Mouse (Mus musculus) neural tube, embryonic 12.5 days (tissue): Measurements from ENCODE around the gene Med29. TPM values are rescaled to one million over a fixed set of nuclear protein-coding genes. Genes with fewer than 3 reads are reported as not detected.
A peak's percentile ranks its signal among the peaks of the same experiment; 100 is the strongest.

ENCODE experiments used
- ATAC-seq: fragments of 200-750 bp; cut with Nextera tagmentation; 2 replicates; pipeline ENCODE4 v1.8.0; 2017; ENCODE audit warnings: low read depth, mild to moderate bottlenecking, moderate TSS enrichment, moderate library complexity; ENCODE audit not compliant: low FRiP score
- H3K27ac ChIP-seq: fragments of 300-500 bp; sonication (generic); 2 replicates; pipeline ENCODE4 v1.5.1; 2016
- H3K27me3 ChIP-seq: fragments of 300-500 bp; sonication (generic); replicated peaks from 2 replicates; pipeline ENCODE4 v1.6.1; 2016; ENCODE audit warnings: mild to moderate bottlenecking
- H3K36me3 ChIP-seq: fragments of 300-500 bp; sonication (generic); 2 replicates; pipeline ENCODE4 v1.6.1; 2016; ENCODE audit warnings: mild to moderate bottlenecking
- H3K4me1 ChIP-seq: fragments of 300-500 bp; sonication (generic); 2 replicates; pipeline ENCODE4 v1.6.1; 2016
- H3K4me2 ChIP-seq: fragments of 300-500 bp; sonication (generic); replicated peaks from 2 replicates; pipeline ENCODE4 v1.6.1; 2016; ENCODE audit warnings: mild to moderate bottlenecking
- H3K4me3 ChIP-seq: fragments of 300-500 bp; sonication (generic); 2 replicates; pipeline ENCODE4 v1.5.1; 2016
- H3K9ac ChIP-seq: fragments of 300-500 bp; sonication (generic); 2 replicates; pipeline ENCODE4 v1.6.1; 2016; ENCODE audit warnings: mild to moderate bottlenecking
- H3K9me3 ChIP-seq: fragments of 300-500 bp; sonication (generic); 2 replicates; pipeline ENCODE4 v1.6.1; 2016; ENCODE audit warnings: mild to moderate bottlenecking
- WGBS: fragments of 180-500 bp; shearing (Covaris S2); methylation state at CpG from one replicate; pipeline ENCODE4 v1.1.7; 2016; 5-methylcytosine and 5-hydroxymethylcytosine counted together
- polyA plus RNA-seq: library from polyadenylated mRNA; unstranded; fragments of >200 nt; fragmentation: Nextera tagmentation; extraction: Ambion mirVana; gene quantifications from 2 replicates; pipeline ENCODE4 v1.2.1, GENCODE M21; 2016

Med29 gene
- polyA plus RNA-seq, 1 experiment from 2014 or later = 42.9 TPM

GRCm38 (mm10) chr7:28423018-28423417 is 30.5 kb upstream of the Med29 start:
- 93% methylated on average over 1 of the region's 1 CpGs for WGBS
- Histone ChIP-seq H3K4me2 (no peak overlapping the region), H3K9ac (no peak overlapping the region), H3K4me3 (no peak overlapping the region), H3K36me3 (peaks cover 56% of the 10 kb centered on the region), H3K9me3 (no peaks in the 10 kb centered on the region), H3K27ac (no peak overlapping the region), H3K27me3 (no peaks in the 10 kb centered on the region), H3K4me1 (no peaks in the 10 kb centered on the region)
- ATAC-seq = no peak

GRCm38 (mm10) chr7:28419416-28419815 is 26.9 kb upstream of the Med29 start:
- H3K4me2 ChIP-seq = no peak overlapping the region
- no peak for ATAC-seq
- H3K9me3 ChIP-seq = no peaks in the 10 kb centered on the region
- H3K36me3 ChIP-seq = peaks cover 80% of the 10 kb centered on the region
- H3K4me3 ChIP-seq = no peak overlapping the region
- 100% methylated on average over 2 of the region's 2 CpGs for WGBS
- no peaks in the 10 kb centered on the region for H3K27me3 ChIP-seq
- H3K9ac ChIP-seq = no peak overlapping the region
- no peak overlapping the region for H3K27ac ChIP-seq
- no peaks in the 10 kb centered on the region for H3K4me1 ChIP-seq

DNA sequence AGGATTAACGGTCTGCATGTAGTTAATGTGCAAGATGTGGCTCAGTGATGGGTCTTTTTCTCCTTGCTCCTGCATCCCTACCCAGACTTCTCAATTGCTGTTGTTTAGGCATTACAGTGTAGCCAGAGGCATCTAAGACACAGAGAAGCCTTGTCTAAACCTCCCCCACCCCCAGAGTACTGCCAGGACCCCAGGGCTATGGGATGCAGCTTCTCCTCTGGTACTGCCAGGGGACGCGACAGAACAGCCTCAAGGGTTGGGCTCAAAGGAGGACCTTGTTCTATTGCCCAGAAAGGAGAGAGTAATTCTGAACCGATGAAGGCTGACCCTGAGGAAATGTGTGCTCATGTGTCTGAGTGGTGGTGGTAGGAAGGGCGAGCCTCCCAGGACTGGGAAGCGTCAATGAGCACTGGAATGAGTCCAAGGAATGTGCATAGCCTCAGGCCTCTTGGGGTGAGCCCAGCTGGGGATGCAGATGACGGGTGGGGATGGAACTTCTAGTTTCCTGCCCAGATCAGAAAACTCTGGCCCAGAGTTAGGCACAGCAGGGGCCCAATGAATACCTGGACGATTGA is 25.7 kb upstream of the Med29 start:
- no peak for ATAC-seq
- Histone ChIP-seq H3K27ac (no peak overlapping the region), H3K9ac (no peak overlapping the region), H3K4me2 (no peak overlapping the region), H3K36me3 (peaks cover 87% of the 10 kb centered on the region), H3K4me1 (no peaks in the 10 kb centered on the region), H3K27me3 (no peaks in the 10 kb centered on the region), H3K9me3 (no peaks in the 10 kb centered on the region), H3K4me3 (no peak overlapping the region)
- 85% methylated on average over 8 of the region's 8 CpGs for WGBS

DNA sequence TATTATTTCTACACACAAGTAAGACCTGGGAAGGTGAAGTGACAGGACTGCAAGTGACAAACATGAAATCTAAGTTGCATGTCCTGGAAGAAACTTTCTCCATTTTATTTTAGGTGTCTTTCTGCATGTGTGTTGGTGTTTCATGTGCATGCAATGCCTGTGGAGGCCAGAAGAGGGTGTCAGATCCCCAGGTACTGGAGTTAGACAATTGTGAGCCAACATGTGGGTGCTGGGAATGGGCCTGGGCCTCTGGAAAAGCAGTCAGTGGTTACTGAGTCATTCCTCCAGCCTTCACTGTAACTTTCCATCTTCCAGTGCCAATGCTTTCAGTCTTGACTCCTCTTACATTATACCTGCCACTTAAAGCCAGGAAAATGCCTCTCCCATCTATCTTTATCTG is 24.9 kb upstream of the Med29 start:
- Histone ChIP-seq H3K4me1 (no peaks in the 10 kb centered on the region), H3K36me3 (peaks cover 87% of the 10 kb centered on the region), H3K4me3 (no peak overlapping the region), H3K27ac (no peak overlapping the region), H3K9ac (no peak overlapping the region), H3K27me3 (no peaks in the 10 kb centered on the region), H3K4me2 (no peak overlapping the region), H3K9me3 (no peaks in the 10 kb centered on the region)
- ATAC-seq = no peak

DNA sequence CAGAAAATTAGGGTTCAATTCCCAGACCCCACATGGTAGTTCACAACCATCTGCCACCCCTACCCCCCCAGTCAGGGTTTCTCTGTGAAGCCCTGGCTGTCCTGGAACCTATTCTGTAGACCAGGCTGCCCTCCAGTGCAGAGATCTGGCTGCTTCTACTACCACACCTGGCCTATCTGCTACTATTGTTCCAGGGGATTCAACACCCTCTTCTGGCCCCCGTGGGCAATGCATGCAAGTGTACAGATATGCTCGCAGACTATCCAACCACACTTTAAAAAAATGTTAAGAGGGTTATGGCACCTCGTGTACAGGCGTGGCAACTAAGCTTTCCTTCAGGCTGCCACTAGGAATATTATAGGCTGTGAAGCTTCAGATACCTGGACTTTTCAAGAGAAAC is 20.3 kb upstream of the Med29 start:
- Histone ChIP-seq H3K36me3 (peaks cover 80% of the 10 kb centered on the region), H3K27me3 (no peaks in the 10 kb centered on the region), H3K4me2 (no peak overlapping the region), H3K4me3 (no peak overlapping the region), H3K9ac (no peak overlapping the region), H3K9me3 (no peaks in the 10 kb centered on the region), H3K27ac (no peak overlapping the region), H3K4me1 (no peaks in the 10 kb centered on the region)
- WGBS = 90% methylated on average over 4 of the region's 4 CpGs
- ATAC-seq = no peak

DNA sequence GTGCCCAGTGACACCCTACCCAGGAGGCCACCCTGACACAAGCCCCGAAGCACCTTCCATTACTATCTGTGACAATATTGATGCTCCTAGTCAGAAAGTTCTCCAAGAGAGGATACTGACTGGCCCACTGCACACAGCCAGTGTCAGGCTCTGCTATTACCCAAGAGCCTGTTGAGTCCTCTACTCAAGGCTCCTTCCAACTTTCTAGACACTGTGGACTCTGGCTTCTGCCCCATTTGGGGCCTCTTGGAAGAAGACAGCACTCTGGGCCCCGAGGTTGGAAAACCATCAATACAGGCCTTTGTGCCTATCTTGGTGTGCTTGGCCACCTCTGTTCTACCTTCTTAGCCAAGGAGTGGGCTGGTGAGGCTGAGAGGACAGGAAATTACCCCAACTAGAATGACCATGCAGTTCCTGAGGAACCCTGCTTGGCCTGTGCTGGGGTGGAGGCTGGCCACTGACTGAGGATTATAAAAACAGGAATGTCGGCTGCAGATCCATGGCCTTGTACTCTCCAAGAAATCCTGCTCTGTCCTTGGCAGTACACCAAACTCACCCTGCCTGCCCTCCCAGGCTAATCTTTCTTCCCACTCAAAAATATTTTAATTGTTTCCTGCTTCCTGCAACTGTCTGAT is 18.4 kb upstream of the Med29 start:
- Histone ChIP-seq H3K9ac (no peak overlapping the region), H3K27ac (no peak overlapping the region), H3K9me3 (no peaks in the 10 kb centered on the region), H3K4me2 (no peak overlapping the region), H3K27me3 (no peaks in the 10 kb centered on the region), H3K36me3 (peaks cover 84% of the 10 kb centered on the region), H3K4me1 (no peaks in the 10 kb centered on the region), H3K4me3 (no peak overlapping the region)
- 90% methylated on average over 3 of the region's 3 CpGs for WGBS
- no peak for ATAC-seq

DNA sequence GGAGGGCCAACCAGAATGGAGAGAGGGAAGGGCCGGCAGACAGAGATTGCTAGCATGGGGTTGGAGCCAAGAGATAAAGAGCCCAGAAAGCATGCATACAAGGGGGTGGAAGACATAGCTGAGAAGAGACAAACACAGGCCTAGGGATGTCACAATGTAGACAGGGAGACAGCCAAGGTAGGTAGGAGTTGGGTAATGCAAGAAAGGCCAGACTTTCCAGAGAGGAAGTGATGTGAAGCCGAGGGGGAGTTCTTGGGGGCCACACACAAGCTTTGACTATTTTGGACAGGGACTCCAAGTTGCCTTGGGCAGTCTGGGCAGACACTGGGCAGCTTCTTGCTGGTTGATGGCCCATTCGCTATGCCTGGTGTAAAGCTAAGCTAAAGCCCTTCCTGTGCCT is 9.4 kb upstream of the Med29 start:
- Histone ChIP-seq H3K4me1 (no peaks in the 10 kb centered on the region), H3K4me2 (no peak overlapping the region), H3K9me3 (no peaks in the 10 kb centered on the region), H3K4me3 (no peak overlapping the region), H3K27me3 (no peaks in the 10 kb centered on the region), H3K36me3 (peaks cover 94% of the 10 kb centered on the region), H3K9ac (no peak overlapping the region), H3K27ac (no peak overlapping the region)
- ATAC-seq = no peak
- 85% methylated on average over 3 of the region's 3 CpGs for WGBS

GRCm38 (mm10) chr7:28401030-28401429 is 8.5 kb upstream of the Med29 start:
- Histone ChIP-seq H3K27me3 (no peaks in the 10 kb centered on the region), H3K4me2 (no peak overlapping the region), H3K36me3 (peaks cover 94% of the 10 kb centered on the region), H3K9ac (no peak overlapping the region), H3K4me3 (no peak overlapping the region), H3K9me3 (no peaks in the 10 kb centered on the region), H3K4me1 (no peaks in the 10 kb centered on the region), H3K27ac (no peak overlapping the region)
- 88% methylated on average over 1 of the region's 1 CpGs for WGBS
- no peak for ATAC-seq

DNA sequence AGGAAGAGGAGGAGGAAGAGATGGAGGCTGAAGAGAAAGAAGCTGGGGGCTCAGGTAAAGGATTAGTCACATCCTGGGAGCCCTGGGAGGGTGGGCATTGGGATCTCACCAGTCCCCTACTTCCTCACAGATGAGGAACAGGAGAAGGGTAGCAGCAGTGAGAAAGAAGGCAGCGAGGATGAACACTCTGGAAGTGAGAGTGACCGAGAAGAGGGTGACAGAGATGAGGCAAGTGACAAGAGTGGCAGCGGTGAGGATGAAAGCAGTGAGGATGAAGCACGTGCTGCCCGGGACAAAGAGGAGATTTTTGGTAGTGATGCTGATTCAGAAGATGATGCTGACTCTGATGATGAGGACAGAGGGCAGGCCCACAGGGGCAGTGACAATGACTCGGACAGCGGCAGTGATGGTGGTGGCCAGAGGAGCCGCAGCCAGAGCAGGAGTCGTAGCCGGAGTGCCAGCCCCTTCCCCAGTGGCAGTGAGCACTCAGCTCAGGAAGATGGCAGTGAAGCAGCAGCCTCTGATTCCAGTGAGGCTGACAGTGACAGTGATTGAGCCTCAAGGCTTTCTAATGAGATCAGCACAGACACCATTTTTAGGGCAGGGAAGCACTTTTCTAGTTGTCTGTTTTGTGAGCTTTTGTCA is 6.3 kb upstream of the Med29 start:
- peaks cover 85% of the 10 kb centered on the region for H3K36me3 ChIP-seq

GRCm38 (mm10) chr7:28398000-28398399 is 5.5 kb upstream of the Med29 start:
- Histone ChIP-seq H3K4me3 (no peak overlapping the region), H3K4me1 (peaks cover 9% of the 10 kb centered on the region), H3K4me2 (no peak overlapping the region), H3K27ac (no peak overlapping the region), H3K27me3 (no peaks in the 10 kb centered on the region), H3K9me3 (no peaks in the 10 kb centered on the region), H3K36me3 (peaks cover 76% of the 10 kb centered on the region), H3K9ac (no peak overlapping the region)
- ATAC-seq = no peak
- WGBS = 73% methylated on average over 3 of the region's 3 CpGs

More for the DNA sequence above, 6.3 kb upstream of the Med29 start:
- Histone ChIP-seq H3K27ac (no peak overlapping the region), H3K9ac (no peak overlapping the region), H3K4me3 (no peak overlapping the region), H3K4me2 (no peak overlapping the region), H3K9me3 (no peaks in the 10 kb centered on the region), H3K4me1 (peaks cover 2% of the 10 kb centered on the region), H3K27me3 (no peaks in the 10 kb centered on the region)
- no peak for ATAC-seq
- 94% methylated on average over 10 of the region's 10 CpGs for WGBS

- WGBS = 93% methylated on average over 4 of the region's 4 CpGs
- no peak overlapping the region for H3K4me3 ChIP-seq
- peaks cover 56% of the 10 kb centered on the region for H3K36me3 ChIP-seq
- H3K9me3 ChIP-seq = no peaks in the 10 kb centered on the region
- no peak overlapping the region for H3K27ac ChIP-seq
- no peak for ATAC-seq
- peaks cover 24% of the 10 kb centered on the region for H3K4me1 ChIP-seq
- no peaks in the 10 kb centered on the region for H3K27me3 ChIP-seq
- H3K9ac ChIP-seq = no peak overlapping the region
- H3K4me2 ChIP-seq = no peak overlapping the region
Measured at GRCm38 (mm10) chr7:28395425-28395824, 2.9 kb upstream of the Med29 start.

GRCm38 (mm10) chr7:28393272-28393951 is 904 bp upstream of the Med29 start:
- H3K27ac ChIP-seq = peak overlapping the region; percentile 21; the same call in 1 of the 2 replicates
- H3K36me3 ChIP-seq = peaks cover 56% of the 10 kb centered on the region
- WGBS = 7% methylated on average over 22 of the region's 22 CpGs

More at GRCm38 (mm10) chr7:28393272-28393951, 904 bp upstream of the Med29 start:
- H3K4me2 ChIP-seq = peak overlapping the region; percentile 96
- H3K4me3 ChIP-seq = peak overlapping the region; percentile 84
- ATAC-seq = no peak
- H3K9ac ChIP-seq = peak overlapping the region; percentile 88
- no peaks in the 10 kb centered on the region for H3K27me3 ChIP-seq
- H3K9me3 ChIP-seq = no peaks in the 10 kb centered on the region
- peaks cover 24% of the 10 kb centered on the region for H3K4me1 ChIP-seq
